In genomic region chr2:168879573-168879972, GRCm38 (mm10) we compare ENCODE assay signal across 14 mouse cellular contexts.
DNase-seq lines count a peak whose midpoint lies in the region; ATAC-seq and TF ChIP-seq lines count a peak whose summit lies in the region.
"Had no signal": no experiment of that assay in that cellular context is flagged by ENCODE, and none has a peak within 500 bp of the region (broad histone marks: within the 10 kb centered on the region; RNA-seq: fewer than 3 reads in every experiment).

No protein-coding gene starts in this region.

- no peak for DNase-seq in lung, postnatal 0 days (ENCODE audit: low spot score)
- DNase-seq in lung, postnatal 25 days (ENCODE audit: low spot score) = no peak
- DNase-seq in MEL (ENCODE audit: low read depth, low spot score) = no peak
- DNase-seq in stomach, postnatal 0 days (ENCODE audit: low spot score) = no peak
- no peak for DNase-seq in layer of hippocampus, postnatal 36 days
- DNase-seq: cerebellum, adult 18-20 months; kidney, adult 11 months; lung, postnatal 10 days; thymus, postnatal 25 days had no signal

- no peak overlapping the region for H3K27ac ChIP-seq in intestine, postnatal 0 days (ENCODE audit: low read depth, low read length)
- H3K27ac ChIP-seq in intestine, embryonic 16.5 days (ENCODE audit: low read length) = no peak overlapping the region
- H3K27ac ChIP-seq in lung, postnatal 0 days (ENCODE audit: low read length) = no peak overlapping the region
- no peak overlapping the region for H3K27ac ChIP-seq in MEL (ENCODE audit: control insufficient read depth, low read depth, low read length)
- H3K27ac ChIP-seq in stomach, postnatal 0 days (replicated peaks) = no peak overlapping the region
- H3K27ac ChIP-seq: embryonic facial prominence, embryonic 13.5 days; hindbrain, embryonic 10.5 days; limb, embryonic 13.5 days had no signal

- no peak for TF ChIP-seq EP300 in lung, postnatal 0 days (IDR thresholded peaks at IDR 0.05)
- no peak for TF ChIP-seq EP300 in MEL (IDR thresholded peaks at IDR 0.05; ENCODE audit: low read depth in 1 of 2, low read length in 2 of 2)
- no peak for TF ChIP-seq EP300 in stomach, postnatal 0 days (optimal IDR thresholded peaks at IDR 0.05)

- 91% methylated on average over 10 of the region's 10 CpGs for WGBS in intestine, postnatal 0 days
- WGBS in intestine, embryonic 16.5 days = 85% methylated on average over 10 of the region's 10 CpGs
- WGBS in lung, postnatal 0 days = 82% methylated on average over 10 of the region's 10 CpGs
- 84% methylated on average over 10 of the region's 10 CpGs for WGBS in stomach, postnatal 0 days

- peak; percentile 39 for TF ChIP-seq CTCF in intestine, postnatal 0 days (IDR thresholded peaks at IDR 0.05; ENCODE audit: low read depth)
- peak; percentile 18; the same call in 1 of the 2 replicates for TF ChIP-seq CTCF in lung, postnatal 0 days (IDR thresholded peaks at IDR 0.05)
- TF ChIP-seq CTCF in MEL (IDR thresholded peaks at IDR 0.05 in 2 of 3, conservative IDR thresholded peaks at IDR 0.05 in 1 of 3; ENCODE audit: control insufficient read depth in 1 of 3, insufficient read depth in 1 of 3, low read depth in 2 of 3, low read length in 3 of 3, poor library complexity in 1 of 3, severe bottlenecking in 1 of 3) = peak in 2 of 3 experiments; percentile 16 to 17; a peak in 2 of 6 replicates
- peak; percentile 44 for TF ChIP-seq CTCF in stomach, postnatal 0 days (IDR thresholded peaks at IDR 0.05; ENCODE audit: low read depth)

- no peaks in the 10 kb centered on the region for H3K9me3 ChIP-seq in intestine, postnatal 0 days (ENCODE audit: control insufficient read depth)
- no peaks in the 10 kb centered on the region for H3K9me3 ChIP-seq in intestine, embryonic 16.5 days (ENCODE audit: control insufficient read depth, low read length)
- no peaks in the 10 kb centered on the region for H3K9me3 ChIP-seq in lung, postnatal 0 days (ENCODE audit: low read length)
- H3K9me3 ChIP-seq in MEL (replicated peaks; ENCODE audit: insufficient read depth, low read length) = no peaks in the 10 kb centered on the region
- no peaks in the 10 kb centered on the region for H3K9me3 ChIP-seq in stomach, postnatal 0 days (ENCODE audit: control insufficient read depth, low read length)
- H3K9me3 ChIP-seq: embryonic facial prominence, embryonic 13.5 days; hindbrain, embryonic 10.5 days; limb, embryonic 13.5 days had no signal

- H3K4me1 ChIP-seq in intestine, postnatal 0 days (replicated peaks; ENCODE audit: control insufficient read depth, insufficient read depth, low read length) = no peaks in the 10 kb centered on the region
- no peaks in the 10 kb centered on the region for H3K4me1 ChIP-seq in intestine, embryonic 16.5 days (ENCODE audit: control insufficient read depth, insufficient read depth, low read length)
- no peaks in the 10 kb centered on the region for H3K4me1 ChIP-seq in lung, postnatal 0 days (ENCODE audit: insufficient read depth, low read depth, low read length)
- H3K4me1 ChIP-seq in MEL (ENCODE audit: control insufficient read depth in 1 of 2, insufficient read depth in 2 of 2, low read length in 2 of 2) = no peaks in the 10 kb centered on the region
- H3K4me1 ChIP-seq in stomach, postnatal 0 days (replicated peaks; ENCODE audit: control insufficient read depth, insufficient read depth) = no peaks in the 10 kb centered on the region
- H3K4me1 ChIP-seq: embryonic facial prominence, embryonic 13.5 days; hindbrain, embryonic 10.5 days had no signal

- no peaks in the 10 kb centered on the region for H3K79me2 ChIP-seq in MEL (ENCODE audit: control insufficient read depth, insufficient read depth, low read length, poor library complexity)

- no peaks in the 10 kb centered on the region for H3K36me3 ChIP-seq in intestine, postnatal 0 days (ENCODE audit: control insufficient read depth, insufficient read depth)
- no peaks in the 10 kb centered on the region for H3K36me3 ChIP-seq in intestine, embryonic 16.5 days (ENCODE audit: control insufficient read depth, insufficient read depth, low read length)
- H3K36me3 ChIP-seq in lung, postnatal 0 days (ENCODE audit: insufficient read depth, low read length) = no peaks in the 10 kb centered on the region
- no peaks in the 10 kb centered on the region for H3K36me3 ChIP-seq in MEL (ENCODE audit: control insufficient read depth in 1 of 2, insufficient read depth in 2 of 2, low read length in 2 of 2)
- no peaks in the 10 kb centered on the region for H3K36me3 ChIP-seq in stomach, postnatal 0 days (ENCODE audit: control insufficient read depth, insufficient read depth, low read length)
- H3K36me3 ChIP-seq: embryonic facial prominence, embryonic 13.5 days; hindbrain, embryonic 10.5 days; limb, embryonic 13.5 days had no signal

- H3K4me3 ChIP-seq in intestine, postnatal 0 days (ENCODE audit: low read depth, low read length) = no peak overlapping the region
- H3K4me3 ChIP-seq in intestine, embryonic 16.5 days (ENCODE audit: low read length) = no peak overlapping the region
- no peak overlapping the region for H3K4me3 ChIP-seq in lung, postnatal 0 days (ENCODE audit: low read depth, low read length)
- no peak overlapping the region for H3K4me3 ChIP-seq in MEL (ENCODE audit: control insufficient read depth in 1 of 2, insufficient read depth in 1 of 2, low read depth in 2 of 2, low read length in 2 of 2)
- H3K4me3 ChIP-seq in stomach, postnatal 0 days (ENCODE audit: low read depth, low read length) = no peak overlapping the region
- H3K4me3 ChIP-seq: embryonic facial prominence, embryonic 13.5 days; hindbrain, embryonic 10.5 days; limb, embryonic 13.5 days had no signal

- no peak for ATAC-seq in intestine, postnatal 0 days
- no peak for ATAC-seq in intestine, embryonic 16.5 days
- ATAC-seq in lung, postnatal 0 days = no peak
- no peak for ATAC-seq in stomach, postnatal 0 days (ENCODE audit: low FRiP score, low TSS enrichment)

- H3K9ac ChIP-seq in intestine, postnatal 0 days (ENCODE audit: low read depth, low read length) = no peak overlapping the region
- no peak overlapping the region for H3K9ac ChIP-seq in intestine, embryonic 16.5 days (ENCODE audit: low read depth, low read length)
- H3K9ac ChIP-seq in lung, postnatal 0 days (replicated peaks; ENCODE audit: low read depth) = no peak overlapping the region
- H3K9ac ChIP-seq in MEL (ENCODE audit: control insufficient read depth, low read depth, low read length, poor library complexity, severe bottlenecking) = no peak overlapping the region
- no peak overlapping the region for H3K9ac ChIP-seq in stomach, postnatal 0 days (ENCODE audit: low read length)
- H3K9ac ChIP-seq: embryonic facial prominence, embryonic 13.5 days; limb, embryonic 13.5 days had no signal

- no peaks in the 10 kb centered on the region for H3K27me3 ChIP-seq in intestine, postnatal 0 days (replicated peaks; ENCODE audit: control insufficient read depth, insufficient read depth, low read length)
- H3K27me3 ChIP-seq in intestine, embryonic 16.5 days (replicated peaks; ENCODE audit: control insufficient read depth, insufficient read depth, low read length) = no peaks in the 10 kb centered on the region
- no peaks in the 10 kb centered on the region for H3K27me3 ChIP-seq in lung, postnatal 0 days (replicated peaks; ENCODE audit: insufficient read depth, low read length)
- no peaks in the 10 kb centered on the region for H3K27me3 ChIP-seq in MEL (ENCODE audit: control insufficient read depth in 1 of 2, insufficient read depth in 2 of 2, low read length in 2 of 2)
- H3K27me3 ChIP-seq in stomach, postnatal 0 days (ENCODE audit: control insufficient read depth, insufficient read depth, low read length) = no peaks in the 10 kb centered on the region
- H3K27me3 ChIP-seq: embryonic facial prominence, embryonic 13.5 days; limb, embryonic 13.5 days had no signal

- no peak overlapping the region for H3K4me2 ChIP-seq in intestine, postnatal 0 days (replicated peaks; ENCODE audit: low read depth)
- no peak overlapping the region for H3K4me2 ChIP-seq in intestine, embryonic 16.5 days (ENCODE audit: low read depth, low read length)
- no peak overlapping the region for H3K4me2 ChIP-seq in lung, postnatal 0 days (replicated peaks; ENCODE audit: low read depth, low read length)
- no peak overlapping the region for H3K4me2 ChIP-seq in stomach, postnatal 0 days (replicated peaks; ENCODE audit: low read depth)
- H3K4me2 ChIP-seq: embryonic facial prominence, embryonic 13.5 days; limb, embryonic 13.5 days had no signal

- no peak for TF ChIP-seq RAD21 in MEL (IDR thresholded peaks at IDR 0.05; ENCODE audit: low read depth, low read length)

- TF ChIP-seq POLR2A in MEL (IDR thresholded peaks at IDR 0.05; ENCODE audit: control insufficient read depth in 1 of 2, insufficient read depth in 1 of 2, low read depth in 1 of 2, low read length in 2 of 2, poor library complexity in 1 of 2) = no peak

TF ChIP-seq in MEL, 35 proteins besides CTCF, POLR2A, EP300 and RAD21:
- TF ChIP-seq JUND (IDR thresholded peaks at IDR 0.05; ENCODE audit: low read depth, low read length) (no peak), CHD1 (IDR thresholded peaks at IDR 0.05; ENCODE audit: low read depth, low read length) (no peak), ZC3H11A (IDR thresholded peaks at IDR 0.05; ENCODE audit: low read depth, low read length) (no peak), MAZ (IDR thresholded peaks at IDR 0.05; ENCODE audit: low read depth, low read length) (no peak), MYB (IDR thresholded peaks at IDR 0.05; ENCODE audit: low read depth, low read length) (no peak), CHD2 (IDR thresholded peaks at IDR 0.05; ENCODE audit: low read length) (no peak), NELFE (IDR thresholded peaks at IDR 0.05; ENCODE audit: low read depth, low read length) (no peak)
